Mouse (Mus musculus): Measurements from ENCODE around the gene Olfr1346. TPM values are rescaled to one million over a fixed set of nuclear protein-coding genes. Genes with fewer than 3 reads are reported as not detected.

Gene Olfr1346
- total and polyA plus RNA-seq, 3 experiments = not detected

DNA sequence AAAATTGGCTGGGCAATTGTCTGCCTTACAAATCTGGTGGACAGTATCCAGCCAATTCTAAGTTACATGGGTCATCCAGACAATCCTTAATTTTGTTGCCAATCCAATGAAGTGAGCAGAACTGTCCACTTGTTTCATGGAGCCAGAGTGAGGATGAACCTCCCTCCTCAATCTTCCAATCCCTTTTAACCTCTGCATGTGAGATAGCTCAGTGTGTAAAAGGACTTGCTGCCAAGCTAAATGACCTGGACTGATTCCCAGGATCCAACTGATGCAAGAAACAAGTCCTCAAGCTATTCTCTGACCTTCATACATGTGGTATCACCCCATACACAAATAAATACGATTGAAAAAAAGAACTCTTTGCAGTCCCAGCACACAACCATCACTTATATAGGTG lies 54.8 kb downstream of the Olfr1346 start:
- no peaks in the 10 kb centered on the region for H3K9me3 ChIP-seq (replicated peaks; ENCODE audit: insufficient read depth, low read length)
- H3K27ac ChIP-seq (ENCODE audit: control insufficient read depth, low read depth, low read length) = no peak overlapping the region
- no peak overlapping the region for H3K4me3 ChIP-seq (ENCODE audit: control insufficient read depth in 1 of 2, insufficient read depth in 1 of 2, low read depth in 2 of 2, low read length in 2 of 2)
- H3K9ac ChIP-seq (ENCODE audit: control insufficient read depth, low read depth, low read length, poor library complexity, severe bottlenecking) = no peak overlapping the region
- DNase-seq (ENCODE audit: low read depth, low spot score) = no peak
- TF ChIP-seq GABPA (IDR thresholded peaks at IDR 0.05; ENCODE audit: low read depth, low read length) (no peak), MEF2A (IDR thresholded peaks at IDR 0.05; ENCODE audit: extremely low read depth, insufficient replicate concordance, low read depth, low read length, poor library complexity, severe bottlenecking) (no peak), CHD1 (IDR thresholded peaks at IDR 0.05; ENCODE audit: low read depth, low read length) (no peak), EP300 (IDR thresholded peaks at IDR 0.05; ENCODE audit: low read depth in 1 of 2, low read length in 2 of 2) (no peak), CTCF (IDR thresholded peaks at IDR 0.05 in 2 of 3, conservative IDR thresholded peaks at IDR 0.05 in 1 of 3; ENCODE audit: control insufficient read depth in 1 of 3, insufficient read depth in 1 of 3, low read depth in 2 of 3, low read length in 3 of 3, poor library complexity in 1 of 3, severe bottlenecking in 1 of 3) (no peak), POLR2AphosphoS5 (IDR thresholded peaks at IDR 0.05; ENCODE audit: borderline replicate concordance, low read depth, low read length) (no peak), NRF1 (IDR thresholded peaks at IDR 0.05; ENCODE audit: insufficient read depth, low read depth, low read length, poor library complexity, severe bottlenecking) (no peak), JUND (IDR thresholded peaks at IDR 0.05; ENCODE audit: low read depth, low read length) (no peak), MYC (IDR thresholded peaks at IDR 0.05; ENCODE audit: low read depth, low read length) (no peak), CHD2 (IDR thresholded peaks at IDR 0.05; ENCODE audit: low read length) (no peak), BHLHE40 (IDR thresholded peaks at IDR 0.05; ENCODE audit: borderline replicate concordance, low read depth, low read length) (no peak), TCF12 (IDR thresholded peaks at IDR 0.05; ENCODE audit: low read depth, low read length) (no peak)
- H3K36me3 ChIP-seq (ENCODE audit: control insufficient read depth in 1 of 2, insufficient read depth in 2 of 2, low read length in 2 of 2) = no peaks in the 10 kb centered on the region
- no peaks in the 10 kb centered on the region for H3K4me1 ChIP-seq (ENCODE audit: control insufficient read depth in 1 of 2, insufficient read depth in 2 of 2, low read length in 2 of 2)
- H3K27me3 ChIP-seq (ENCODE audit: control insufficient read depth in 1 of 2, insufficient read depth in 2 of 2, low read length in 2 of 2) = no peaks in the 10 kb centered on the region
- no peaks in the 10 kb centered on the region for H3K79me2 ChIP-seq (ENCODE audit: control insufficient read depth, insufficient read depth, low read length, poor library complexity)

DNA sequence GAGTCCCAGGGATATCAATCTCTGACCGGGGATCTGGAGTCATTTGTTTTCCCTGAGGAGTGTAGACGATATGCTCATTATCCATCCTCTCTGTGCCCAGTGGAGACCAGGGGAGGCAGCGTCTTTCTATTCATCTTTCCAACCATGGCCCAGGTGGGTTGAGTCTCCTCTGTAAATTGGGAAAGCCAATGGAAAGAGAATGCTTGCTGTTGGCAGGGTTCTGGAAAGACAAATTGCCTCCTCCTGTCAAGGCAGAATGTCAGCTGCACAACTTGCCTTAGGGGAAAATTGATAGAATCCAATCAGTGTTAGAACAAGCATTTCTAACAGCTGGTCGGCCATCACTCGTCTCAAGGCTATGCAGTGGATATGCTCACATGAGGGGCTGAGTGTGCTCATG lies 55.9 kb downstream of the Olfr1346 start, which contains the start of gene Olfr1349:
Olfr1349 (minus strand) TSS at position 101 of the 400 bp plus-strand sequence.
- Histone ChIP-seq H3K79me2 (ENCODE audit: control insufficient read depth, insufficient read depth, low read length, poor library complexity) (no peaks in the 10 kb centered on the region), H3K9me3 (replicated peaks; ENCODE audit: insufficient read depth, low read length) (no peaks in the 10 kb centered on the region), H3K9ac (ENCODE audit: control insufficient read depth, low read depth, low read length, poor library complexity, severe bottlenecking) (no peak within 1 kb of the TSS), H3K27me3 (ENCODE audit: control insufficient read depth in 1 of 2, insufficient read depth in 2 of 2, low read length in 2 of 2) (no peaks in the 10 kb centered on the region), H3K27ac (ENCODE audit: control insufficient read depth, low read depth, low read length) (no peak within 1 kb of the TSS), H3K4me3 (ENCODE audit: control insufficient read depth in 1 of 2, insufficient read depth in 1 of 2, low read depth in 2 of 2, low read length in 2 of 2) (no peak within 1 kb of the TSS), H3K36me3 (ENCODE audit: control insufficient read depth in 1 of 2, insufficient read depth in 2 of 2, low read length in 2 of 2) (no peaks in the 10 kb centered on the region), H3K4me1 (ENCODE audit: control insufficient read depth in 1 of 2, insufficient read depth in 2 of 2, low read length in 2 of 2) (no peaks in the 10 kb centered on the region)
- no peak for DNase-seq (ENCODE audit: low read depth, low spot score)
- no peak for TF ChIP-seq POLR2AphosphoS5 (IDR thresholded peaks at IDR 0.05; ENCODE audit: borderline replicate concordance, low read depth, low read length)
- no peak for TF ChIP-seq SIN3A (IDR thresholded peaks at IDR 0.05; ENCODE audit: low read length)
- no peak for TF ChIP-seq JUND (IDR thresholded peaks at IDR 0.05; ENCODE audit: low read depth, low read length)

- H3K27me3 ChIP-seq (ENCODE audit: control insufficient read depth in 1 of 2, insufficient read depth in 2 of 2, low read length in 2 of 2) = no peaks in the 10 kb centered on the region
- TF ChIP-seq CTCF (IDR thresholded peaks at IDR 0.05 in 2 of 3, conservative IDR thresholded peaks at IDR 0.05 in 1 of 3; ENCODE audit: control insufficient read depth in 1 of 3, insufficient read depth in 1 of 3, low read depth in 2 of 3, low read length in 3 of 3, poor library complexity in 1 of 3, severe bottlenecking in 1 of 3) = peak; percentile 24 to 33 (median 26); a peak in 3 of 6 replicates
- no peak for TF ChIP-seq TCF12 (IDR thresholded peaks at IDR 0.05; ENCODE audit: low read depth, low read length)
- no peak for TF ChIP-seq POLR2AphosphoS2 (IDR thresholded peaks at IDR 0.05; ENCODE audit: low read length)
- no peak for TF ChIP-seq USF1 (IDR thresholded peaks at IDR 0.05; ENCODE audit: low read depth, low read length)
- no peak overlapping the region for H3K27ac ChIP-seq (ENCODE audit: control insufficient read depth, low read depth, low read length)
- H3K9ac ChIP-seq (ENCODE audit: control insufficient read depth, low read depth, low read length, poor library complexity, severe bottlenecking) = no peak overlapping the region
- peak; percentile 16 for DNase-seq (ENCODE audit: low read depth, low spot score)
- no peaks in the 10 kb centered on the region for H3K36me3 ChIP-seq (ENCODE audit: control insufficient read depth in 1 of 2, insufficient read depth in 2 of 2, low read length in 2 of 2)
- no peaks in the 10 kb centered on the region for H3K9me3 ChIP-seq (replicated peaks; ENCODE audit: insufficient read depth, low read length)
- H3K4me3 ChIP-seq (ENCODE audit: control insufficient read depth in 1 of 2, insufficient read depth in 1 of 2, low read depth in 2 of 2, low read length in 2 of 2) = no peak overlapping the region
- H3K4me1 ChIP-seq (ENCODE audit: control insufficient read depth in 1 of 2, insufficient read depth in 2 of 2, low read length in 2 of 2) = no peaks in the 10 kb centered on the region
- no peaks in the 10 kb centered on the region for H3K79me2 ChIP-seq (ENCODE audit: control insufficient read depth, insufficient read depth, low read length, poor library complexity)
These were observed 58.1 kb downstream of the Olfr1346 start for GRCm38 (mm10) chr7:6525001-6525400.

Data from MEL (cell line).